In genomic region chr15:98074521-98074920, GRCm38 (mm10) we compare ENCODE assay signal across 18 mouse cellular contexts.
"Had no signal": no experiment of that assay in that cellular context is flagged by ENCODE, and none has a peak within 500 bp of the region (broad histone marks: within the 10 kb centered on the region; RNA-seq: fewer than 3 reads in every experiment).

No protein-coding gene starts in this region.

- H3K9me3 ChIP-seq: limb, embryonic 15.5 days; liver, embryonic 12.5 days; midbrain, embryonic 10.5 days; neural tube, embryonic 15.5 days had no signal

- ATAC-seq: liver, embryonic 12.5 days had no signal

- DNase-seq: kidney, adult 9 months; kidney, postnatal 36 days; layer of hippocampus, adult 9-11 months; layer of hippocampus, postnatal 36 days; lung, embryonic 14.5 days; lung, postnatal 10 days; midbrain, embryonic 14.5 days; right cerebral cortex, adult 18-20 months; right cerebral cortex, postnatal 25 days; thymus, adult 18-20 months; thymus, postnatal 25 days had no signal

- H3K4me1 ChIP-seq: limb, embryonic 15.5 days; liver, embryonic 12.5 days; midbrain, embryonic 10.5 days; neural tube, embryonic 15.5 days had no signal

- H3K4me2 ChIP-seq: limb, embryonic 15.5 days; liver, embryonic 12.5 days; lung, embryonic 14.5 days; neural tube, embryonic 15.5 days had no signal

- H3K27me3 ChIP-seq: limb, embryonic 15.5 days; liver, embryonic 12.5 days; neural tube, embryonic 15.5 days had no signal

- H3K4me3 ChIP-seq: limb, embryonic 15.5 days; liver, embryonic 12.5 days; midbrain, embryonic 10.5 days; myocyte; neural tube, embryonic 15.5 days had no signal

- H3K27ac ChIP-seq: kidney, postnatal 0 days; limb, embryonic 15.5 days; liver, embryonic 12.5 days; midbrain, embryonic 10.5 days; neural tube, embryonic 15.5 days; stomach, postnatal 0 days had no signal

- H3K9ac ChIP-seq: limb, embryonic 15.5 days; liver, embryonic 12.5 days; lung, embryonic 14.5 days; neural tube, embryonic 15.5 days had no signal
